Mouse (Mus musculus): Measurements from ENCODE around the gene Izumo2. TPM values are rescaled to one million over a fixed set of nuclear protein-coding genes. Genes with fewer than 3 reads are reported as not detected.
A peak's percentile ranks its signal among the peaks of the same experiment; 100 is the strongest.

Izumo2 gene
- polyA plus RNA-seq, 1 experiment from 2014 or later, result not detected

DNA sequence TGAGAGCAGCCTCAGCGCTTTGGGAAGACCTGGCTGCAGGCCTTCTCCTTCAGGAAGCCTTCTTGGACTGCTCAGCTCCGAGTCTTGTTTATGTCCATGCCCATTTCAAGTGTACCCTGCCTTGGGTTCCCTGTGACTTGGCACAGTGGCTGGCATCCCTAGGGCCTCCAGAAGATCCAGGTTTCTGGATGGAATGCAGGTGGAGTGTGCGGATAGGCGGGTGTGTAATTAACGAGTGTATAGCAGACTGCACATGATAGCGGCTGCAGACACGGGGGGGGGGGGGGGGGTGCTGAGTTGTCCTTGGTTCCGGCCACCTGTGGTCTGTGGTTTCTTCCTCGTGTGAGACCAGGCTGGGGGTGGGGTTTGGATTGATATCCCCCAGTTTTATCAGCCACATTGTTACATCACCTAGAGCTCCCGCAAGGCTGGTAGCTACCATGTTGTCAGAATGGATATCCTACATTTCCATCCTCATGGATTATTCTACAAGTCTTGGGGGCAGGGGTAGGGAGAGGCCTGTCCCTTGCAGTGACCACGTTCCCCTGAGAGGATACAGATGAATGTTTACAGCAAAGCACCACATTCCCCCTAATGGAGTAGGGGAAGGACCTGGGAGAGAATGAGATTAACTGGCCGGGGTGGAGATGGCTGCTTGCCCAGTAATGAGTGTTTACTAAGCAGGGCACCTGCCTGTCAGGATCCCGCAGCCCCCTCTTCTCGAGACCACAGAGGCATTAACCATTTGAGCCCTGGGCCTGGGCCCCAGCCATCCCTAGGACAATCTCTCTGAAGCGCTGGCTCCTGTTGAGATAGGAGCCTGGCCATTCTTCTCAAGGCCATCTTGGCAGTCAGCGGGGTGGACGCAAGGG is 22.8 kb upstream of the Izumo2 start:
- no peaks in the 10 kb centered on the region for H3K4me1 ChIP-seq (replicated peaks; ENCODE audit: control insufficient read depth, insufficient read depth, low read length)
- H3K9ac ChIP-seq (ENCODE audit: low read length), result no peak overlapping the region
- DNase-seq (ENCODE audit: low spot score) (no peak), ATAC-seq (replicated peaks; ENCODE audit: low FRiP score) (no peak)
- WGBS, result 73% methylated on average over 17 of the region's 17 CpGs
- no peaks in the 10 kb centered on the region for H3K9me3 ChIP-seq (ENCODE audit: control insufficient read depth, low read length)
- no peak overlapping the region for H3K4me3 ChIP-seq (ENCODE audit: low read depth, low read length)
- H3K27ac ChIP-seq (ENCODE audit: low read depth, low read length), result no peak overlapping the region
- no peaks in the 10 kb centered on the region for H3K27me3 ChIP-seq (ENCODE audit: control insufficient read depth, insufficient read depth, low read length)
- no peaks in the 10 kb centered on the region for H3K36me3 ChIP-seq (ENCODE audit: control insufficient read depth, insufficient read depth, low read length)
- H3K4me2 ChIP-seq (ENCODE audit: low read depth, low read length, severe bottlenecking), result no peak overlapping the region

DNA sequence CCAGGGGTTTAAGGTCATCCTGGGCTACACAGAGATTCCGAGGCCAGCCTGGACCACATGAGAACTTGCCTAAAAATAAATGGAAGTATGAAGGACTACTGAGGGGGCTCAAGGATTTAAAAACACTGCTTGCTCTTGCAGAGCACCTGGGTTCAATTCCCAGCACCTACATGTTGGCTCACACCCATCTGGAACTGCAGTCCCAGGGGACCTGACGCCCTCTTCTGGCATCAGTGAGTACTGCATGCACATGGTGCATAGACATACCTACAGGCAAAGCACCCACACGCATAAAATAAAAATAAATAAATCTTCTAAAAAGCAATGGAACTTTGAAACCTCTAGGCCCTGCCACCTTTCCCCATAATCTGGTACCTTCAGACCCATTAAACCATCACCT is 19.7 kb upstream of the Izumo2 start:
- no peaks in the 10 kb centered on the region for H3K9me3 ChIP-seq (ENCODE audit: control insufficient read depth, low read length)
- H3K36me3 ChIP-seq (ENCODE audit: control insufficient read depth, insufficient read depth, low read length), result no peaks in the 10 kb centered on the region
- WGBS, result 67% methylated on average over 3 of the region's 3 CpGs
- no peak for ATAC-seq (replicated peaks; ENCODE audit: low FRiP score)
- H3K27ac ChIP-seq (ENCODE audit: low read depth, low read length), result no peak overlapping the region
- H3K9ac ChIP-seq (ENCODE audit: low read length), result no peak overlapping the region
- H3K4me2 ChIP-seq (ENCODE audit: low read depth, low read length, severe bottlenecking), result no peak overlapping the region
- no peak for DNase-seq (ENCODE audit: low spot score)
- no peaks in the 10 kb centered on the region for H3K4me1 ChIP-seq (replicated peaks; ENCODE audit: control insufficient read depth, insufficient read depth, low read length)
- H3K27me3 ChIP-seq (ENCODE audit: control insufficient read depth, insufficient read depth, low read length), result no peaks in the 10 kb centered on the region
- no peak overlapping the region for H3K4me3 ChIP-seq (ENCODE audit: low read depth, low read length)

GRCm38 (mm10) chr7:44689331-44689730 is 19.2 kb upstream of the Izumo2 start:
- Histone ChIP-seq H3K4me1 (replicated peaks; ENCODE audit: control insufficient read depth, insufficient read depth, low read length) (no peaks in the 10 kb centered on the region), H3K36me3 (ENCODE audit: control insufficient read depth, insufficient read depth, low read length) (no peaks in the 10 kb centered on the region), H3K4me2 (ENCODE audit: low read depth, low read length, severe bottlenecking) (no peak overlapping the region), H3K9me3 (ENCODE audit: control insufficient read depth, low read length) (no peaks in the 10 kb centered on the region), H3K27ac (ENCODE audit: low read depth, low read length) (no peak overlapping the region), H3K4me3 (ENCODE audit: low read depth, low read length) (no peak overlapping the region), H3K27me3 (ENCODE audit: control insufficient read depth, insufficient read depth, low read length) (no peaks in the 10 kb centered on the region), H3K9ac (ENCODE audit: low read length) (no peak overlapping the region)
- no peak for DNase-seq (ENCODE audit: low spot score)
- 89% methylated on average over 7 of the region's 7 CpGs for WGBS
- ATAC-seq (replicated peaks; ENCODE audit: low FRiP score), result no peak

GRCm38 (mm10) chr7:44693427-44694175 is 14.9 kb upstream of the Izumo2 start:
- no peak overlapping the region for H3K9ac ChIP-seq (ENCODE audit: low read length)
- no peak overlapping the region for H3K4me2 ChIP-seq (ENCODE audit: low read depth, low read length, severe bottlenecking)
- no peak overlapping the region for H3K27ac ChIP-seq (ENCODE audit: low read depth, low read length)
- no peaks in the 10 kb centered on the region for H3K36me3 ChIP-seq (ENCODE audit: control insufficient read depth, insufficient read depth, low read length)
- H3K4me1 ChIP-seq (replicated peaks; ENCODE audit: control insufficient read depth, insufficient read depth, low read length), result no peaks in the 10 kb centered on the region; the same call in 1 of the 2 replicates
- WGBS, result 76% methylated on average over 10 of the region's 10 CpGs
- H3K9me3 ChIP-seq (ENCODE audit: control insufficient read depth, low read length), result no peaks in the 10 kb centered on the region
- H3K27me3 ChIP-seq (ENCODE audit: control insufficient read depth, insufficient read depth, low read length), result no peaks in the 10 kb centered on the region
- DNase-seq (ENCODE audit: low spot score), result no peak
- no peak overlapping the region for H3K4me3 ChIP-seq (ENCODE audit: low read depth, low read length)
- no peak for ATAC-seq (replicated peaks; ENCODE audit: low FRiP score)

DNA sequence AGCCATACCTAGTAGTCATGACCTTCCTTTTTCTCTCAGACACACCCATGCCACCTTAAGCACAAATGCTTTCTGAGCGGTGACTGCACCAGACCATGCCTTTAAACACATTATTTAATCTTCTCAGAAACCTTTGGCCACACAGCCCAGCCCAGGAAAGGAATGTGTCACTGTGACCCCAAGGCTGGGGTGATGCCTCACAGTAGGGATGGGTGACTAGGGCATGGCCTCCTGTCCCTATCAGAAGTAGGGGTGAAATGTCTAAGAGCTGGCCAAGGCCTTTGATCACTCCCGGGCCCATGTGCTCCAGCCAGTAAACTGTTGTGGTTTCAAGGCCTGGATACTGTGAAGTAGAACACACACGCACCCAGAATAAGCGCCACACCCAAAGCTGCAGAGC is 13.3 kb upstream of the Izumo2 start:
- H3K4me2 ChIP-seq (ENCODE audit: low read depth, low read length, severe bottlenecking), result no peak overlapping the region
- no peak overlapping the region for H3K4me3 ChIP-seq (ENCODE audit: low read depth, low read length)
- H3K27me3 ChIP-seq (ENCODE audit: control insufficient read depth, insufficient read depth, low read length), result no peaks in the 10 kb centered on the region
- no peak overlapping the region for H3K27ac ChIP-seq (ENCODE audit: low read depth, low read length)
- 89% methylated on average over 4 of the region's 4 CpGs for WGBS
- H3K9ac ChIP-seq (ENCODE audit: low read length), result no peak overlapping the region
- no peaks in the 10 kb centered on the region; the same call in 1 of the 2 replicates for H3K4me1 ChIP-seq (replicated peaks; ENCODE audit: control insufficient read depth, insufficient read depth, low read length)
- no peak for ATAC-seq (replicated peaks; ENCODE audit: low FRiP score)
- H3K9me3 ChIP-seq (ENCODE audit: control insufficient read depth, low read length), result no peaks in the 10 kb centered on the region
- no peak for DNase-seq (ENCODE audit: low spot score)
- no peaks in the 10 kb centered on the region for H3K36me3 ChIP-seq (ENCODE audit: control insufficient read depth, insufficient read depth, low read length)

DNA sequence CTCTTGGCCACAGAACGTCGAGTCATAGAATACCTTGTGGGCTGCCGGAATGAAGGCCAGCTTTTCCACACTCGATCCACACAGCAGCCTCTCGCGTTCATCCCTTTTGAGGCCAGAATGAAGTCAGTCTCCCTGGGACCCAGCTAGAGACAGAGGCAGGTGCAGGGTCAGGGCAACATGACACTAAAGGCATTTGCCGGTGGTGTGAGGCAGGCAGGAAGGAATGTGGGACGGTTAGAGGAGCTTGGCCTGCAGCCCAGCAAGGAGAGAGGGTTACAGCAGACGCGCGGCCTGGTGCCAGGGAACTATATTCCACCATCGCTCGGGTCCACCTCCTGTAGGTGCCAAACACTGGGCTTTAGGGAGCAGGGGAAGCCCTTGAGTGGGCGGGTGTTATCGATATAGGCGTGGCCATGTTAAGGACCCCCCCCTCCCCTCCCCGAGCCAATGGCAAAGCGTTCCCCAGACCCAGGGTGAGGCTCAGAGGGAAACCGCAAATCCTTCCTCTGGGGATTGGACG is 11.3 kb upstream of the Izumo2 start:
- Histone ChIP-seq H3K9me3 (ENCODE audit: control insufficient read depth, low read length) (no peaks in the 10 kb centered on the region), H3K9ac (ENCODE audit: low read length) (no peak overlapping the region), H3K4me1 (replicated peaks; ENCODE audit: control insufficient read depth, insufficient read depth, low read length) (peaks cover under 1% of the 10 kb centered on the region; the same call in 1 of the 2 replicates), H3K4me3 (ENCODE audit: low read depth, low read length) (no peak overlapping the region), H3K27me3 (ENCODE audit: control insufficient read depth, insufficient read depth, low read length) (no peaks in the 10 kb centered on the region), H3K4me2 (ENCODE audit: low read depth, low read length, severe bottlenecking) (no peak overlapping the region), H3K36me3 (ENCODE audit: control insufficient read depth, insufficient read depth, low read length) (no peaks in the 10 kb centered on the region), H3K27ac (ENCODE audit: low read depth, low read length) (no peak overlapping the region)
- 18% methylated on average over 20 of the region's 20 CpGs for WGBS
- no peak for ATAC-seq (replicated peaks; ENCODE audit: low FRiP score)
- DNase-seq (ENCODE audit: low spot score), result no peak

- H3K9ac ChIP-seq (ENCODE audit: low read length), result no peak overlapping the region
- H3K36me3 ChIP-seq (ENCODE audit: control insufficient read depth, insufficient read depth, low read length), result no peaks in the 10 kb centered on the region
- H3K4me3 ChIP-seq (ENCODE audit: low read depth, low read length), result no peak overlapping the region
- no peak for ATAC-seq (replicated peaks; ENCODE audit: low FRiP score)
- DNase-seq (ENCODE audit: low spot score), result no peak
- peaks cover 2% of the 10 kb centered on the region; the same call in 1 of the 2 replicates for H3K4me1 ChIP-seq (replicated peaks; ENCODE audit: control insufficient read depth, insufficient read depth, low read length)
- no peak overlapping the region for H3K4me2 ChIP-seq (ENCODE audit: low read depth, low read length, severe bottlenecking)
- H3K27ac ChIP-seq (ENCODE audit: low read depth, low read length), result no peak overlapping the region
- H3K9me3 ChIP-seq (ENCODE audit: control insufficient read depth, low read length), result no peaks in the 10 kb centered on the region
- H3K27me3 ChIP-seq (ENCODE audit: control insufficient read depth, insufficient read depth, low read length), result no peaks in the 10 kb centered on the region
- 61% methylated on average over 7 of the region's 7 CpGs for WGBS
Measured at GRCm38 (mm10) chr7:44697980-44698379, 10.6 kb upstream of the Izumo2 start.

DNA sequence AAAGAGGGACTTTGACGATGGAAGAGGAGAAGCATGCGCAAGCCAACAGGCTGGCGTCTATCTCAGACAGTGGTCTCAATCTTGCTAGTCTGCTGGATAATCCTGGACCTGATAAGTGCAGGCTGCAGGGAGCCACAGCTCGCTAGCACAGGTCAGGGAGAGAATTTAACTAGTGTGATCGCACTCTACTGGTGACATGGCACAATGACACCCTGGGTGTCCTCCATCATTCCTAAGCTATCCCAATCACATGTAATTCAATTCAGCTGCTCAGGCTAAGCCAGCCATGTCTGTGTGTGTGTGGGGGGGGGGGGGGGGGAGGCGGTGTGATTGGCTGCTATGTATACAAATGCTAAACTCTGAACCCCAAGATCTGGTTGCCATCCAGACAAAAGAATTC is 6.6 kb upstream of the Izumo2 start:
- H3K36me3 ChIP-seq (ENCODE audit: control insufficient read depth, insufficient read depth, low read length), result no peaks in the 10 kb centered on the region
- 3% methylated on average over 6 of the region's 6 CpGs for WGBS
- DNase-seq (ENCODE audit: low spot score) (peak; percentile 60), ATAC-seq (replicated peaks; ENCODE audit: low FRiP score) (peak; percentile 56)
- no peak overlapping the region for H3K4me2 ChIP-seq (ENCODE audit: low read depth, low read length, severe bottlenecking)
- H3K27ac ChIP-seq (ENCODE audit: low read depth, low read length), result no peak overlapping the region
- no peaks in the 10 kb centered on the region for H3K27me3 ChIP-seq (ENCODE audit: control insufficient read depth, insufficient read depth, low read length)
- H3K4me1 ChIP-seq (replicated peaks; ENCODE audit: control insufficient read depth, insufficient read depth, low read length), result peaks cover 2% of the 10 kb centered on the region; the same call in 1 of the 2 replicates
- H3K4me3 ChIP-seq (ENCODE audit: low read depth, low read length), result no peak overlapping the region
- no peak overlapping the region for H3K9ac ChIP-seq (ENCODE audit: low read length)
- H3K9me3 ChIP-seq (ENCODE audit: control insufficient read depth, low read length), result no peaks in the 10 kb centered on the region

All from forebrain, embryonic 11.5 days (tissue).